Mouse (Mus musculus): ENCODE data around the gene Plppr3. TPM values are rescaled to one million over a fixed set of nuclear protein-coding genes. Genes with fewer than 3 reads are reported as not detected.

Gene Plppr3
- polyA plus RNA-seq, 1 experiment: 4.9 TPM

- Histone ChIP-seq H3K4me3 (ENCODE audit: insufficient read depth, low read length) (no peak overlapping the region), H3K4me1 (ENCODE audit: control insufficient read depth, insufficient read depth, low read length) (no peaks in the 10 kb centered on the region), H3K27ac (ENCODE audit: insufficient read depth, low read length) (no peak overlapping the region)
- TF ChIP-seq POLR2A (IDR thresholded peaks at IDR 0.05; ENCODE audit: low read depth, low read length) (no peak), CTCF (IDR thresholded peaks at IDR 0.05; ENCODE audit: borderline replicate concordance, insufficient read depth, low read length) (no peak)
Observed at GRCm38 (mm10) chr10:79884446-79884845, 10.0 kb upstream of the Plppr3 start.

GRCm38 (mm10) chr10:79883297-79884084 is 9.1 kb upstream of the Plppr3 start:
- H3K27ac ChIP-seq (ENCODE audit: insufficient read depth, low read length): no peak overlapping the region
- H3K4me3 ChIP-seq (ENCODE audit: insufficient read depth, low read length): no peak overlapping the region
- no peak for TF ChIP-seq POLR2A (IDR thresholded peaks at IDR 0.05; ENCODE audit: low read depth, low read length)
- peak; percentile 74; the same call in 1 of the 2 replicates for TF ChIP-seq CTCF (IDR thresholded peaks at IDR 0.05; ENCODE audit: borderline replicate concordance, insufficient read depth, low read length)
- H3K4me1 ChIP-seq (ENCODE audit: control insufficient read depth, insufficient read depth, low read length): no peaks in the 10 kb centered on the region

- H3K4me3 ChIP-seq (ENCODE audit: insufficient read depth, low read length): no peak overlapping the region
- no peaks in the 10 kb centered on the region for H3K4me1 ChIP-seq (ENCODE audit: control insufficient read depth, insufficient read depth, low read length)
- no peak overlapping the region for H3K27ac ChIP-seq (ENCODE audit: insufficient read depth, low read length)
- TF ChIP-seq CTCF (IDR thresholded peaks at IDR 0.05; ENCODE audit: borderline replicate concordance, insufficient read depth, low read length) (no peak), POLR2A (IDR thresholded peaks at IDR 0.05; ENCODE audit: low read depth, low read length) (no peak)
Observed at GRCm38 (mm10) chr10:79881981-79882380, 7.5 kb upstream of the Plppr3 start.

GRCm38 (mm10) chr10:79880721-79881120 is 6.3 kb upstream of the Plppr3 start:
- no peaks in the 10 kb centered on the region for H3K4me1 ChIP-seq (ENCODE audit: control insufficient read depth, insufficient read depth, low read length)
- no peak for TF ChIP-seq CTCF (IDR thresholded peaks at IDR 0.05; ENCODE audit: borderline replicate concordance, insufficient read depth, low read length)
- TF ChIP-seq POLR2A (IDR thresholded peaks at IDR 0.05; ENCODE audit: low read depth, low read length): no peak
- no peak overlapping the region for H3K4me3 ChIP-seq (ENCODE audit: insufficient read depth, low read length)
- H3K27ac ChIP-seq (ENCODE audit: insufficient read depth, low read length): no peak overlapping the region

GRCm38 (mm10) chr10:79879527-79879926 is 5.1 kb upstream of the Plppr3 start:
- H3K4me1 ChIP-seq (ENCODE audit: control insufficient read depth, insufficient read depth, low read length): no peaks in the 10 kb centered on the region

GRCm38 (mm10) chr10:79877757-79878156 is 3.3 kb upstream of the Plppr3 start:
- no peaks in the 10 kb centered on the region for H3K4me1 ChIP-seq (ENCODE audit: control insufficient read depth, insufficient read depth, low read length)
- no peak for TF ChIP-seq CTCF (IDR thresholded peaks at IDR 0.05; ENCODE audit: borderline replicate concordance, insufficient read depth, low read length)
- no peak for TF ChIP-seq POLR2A (IDR thresholded peaks at IDR 0.05; ENCODE audit: low read depth, low read length)

More at GRCm38 (mm10) chr10:79879527-79879926, 5.1 kb upstream of the Plppr3 start:
- H3K4me3 ChIP-seq (ENCODE audit: insufficient read depth, low read length): no peak overlapping the region
- TF ChIP-seq CTCF (IDR thresholded peaks at IDR 0.05; ENCODE audit: borderline replicate concordance, insufficient read depth, low read length) (no peak), POLR2A (IDR thresholded peaks at IDR 0.05; ENCODE audit: low read depth, low read length) (no peak)
- no peak overlapping the region for H3K27ac ChIP-seq (ENCODE audit: insufficient read depth, low read length)

GRCm38 (mm10) chr10:79877174-79877573 is 2.7 kb upstream of the Plppr3 start:
- Histone ChIP-seq H3K4me3 (ENCODE audit: insufficient read depth, low read length) (no peak overlapping the region), H3K27ac (ENCODE audit: insufficient read depth, low read length) (no peak overlapping the region), H3K4me1 (ENCODE audit: control insufficient read depth, insufficient read depth, low read length) (no peaks in the 10 kb centered on the region)
- TF ChIP-seq POLR2A (IDR thresholded peaks at IDR 0.05; ENCODE audit: low read depth, low read length) (no peak), CTCF (IDR thresholded peaks at IDR 0.05; ENCODE audit: borderline replicate concordance, insufficient read depth, low read length) (no peak)

More at GRCm38 (mm10) chr10:79877757-79878156, 3.3 kb upstream of the Plppr3 start:
- no peak overlapping the region for H3K27ac ChIP-seq (ENCODE audit: insufficient read depth, low read length)
- H3K4me3 ChIP-seq (ENCODE audit: insufficient read depth, low read length): no peak overlapping the region

GRCm38 (mm10) chr10:79873715-79874289 is 632 bp downstream of the Plppr3 start:
- no peaks in the 10 kb centered on the region for H3K4me1 ChIP-seq (ENCODE audit: control insufficient read depth, insufficient read depth, low read length)
- TF ChIP-seq CTCF (IDR thresholded peaks at IDR 0.05; ENCODE audit: borderline replicate concordance, insufficient read depth, low read length) (no peak), POLR2A (IDR thresholded peaks at IDR 0.05; ENCODE audit: low read depth, low read length) (no peak)
- no peak overlapping the region for H3K27ac ChIP-seq (ENCODE audit: insufficient read depth, low read length)
- peak overlapping the region; percentile 36 for H3K4me3 ChIP-seq (ENCODE audit: insufficient read depth, low read length)

- Histone ChIP-seq H3K4me3 (ENCODE audit: insufficient read depth, low read length) (no peak overlapping the region), H3K4me1 (ENCODE audit: control insufficient read depth, insufficient read depth, low read length) (no peaks in the 10 kb centered on the region), H3K27ac (ENCODE audit: insufficient read depth, low read length) (no peak overlapping the region)
- TF ChIP-seq CTCF (IDR thresholded peaks at IDR 0.05; ENCODE audit: borderline replicate concordance, insufficient read depth, low read length) (no peak), POLR2A (IDR thresholded peaks at IDR 0.05; ENCODE audit: low read depth, low read length) (no peak)
Observed at GRCm38 (mm10) chr10:79873313-79873712, 1.1 kb downstream of the Plppr3 start.

GRCm38 (mm10) chr10:79872862-79873261 is 1.6 kb downstream of the Plppr3 start:
- Histone ChIP-seq H3K4me1 (ENCODE audit: control insufficient read depth, insufficient read depth, low read length) (no peaks in the 10 kb centered on the region), H3K4me3 (ENCODE audit: insufficient read depth, low read length) (no peak overlapping the region), H3K27ac (ENCODE audit: insufficient read depth, low read length) (no peak overlapping the region)
- TF ChIP-seq POLR2A (IDR thresholded peaks at IDR 0.05; ENCODE audit: low read depth, low read length) (no peak), CTCF (IDR thresholded peaks at IDR 0.05; ENCODE audit: borderline replicate concordance, insufficient read depth, low read length) (no peak)
